Mouse (Mus musculus): Measurements from ENCODE around the gene Trpm3. TPM values are rescaled to one million over a fixed set of nuclear protein-coding genes. Genes with fewer than 3 reads are reported as not detected.

Trpm3 gene
- polyA plus RNA-seq, 1 experiment from 2014 or later: 1.2 TPM

DNA sequence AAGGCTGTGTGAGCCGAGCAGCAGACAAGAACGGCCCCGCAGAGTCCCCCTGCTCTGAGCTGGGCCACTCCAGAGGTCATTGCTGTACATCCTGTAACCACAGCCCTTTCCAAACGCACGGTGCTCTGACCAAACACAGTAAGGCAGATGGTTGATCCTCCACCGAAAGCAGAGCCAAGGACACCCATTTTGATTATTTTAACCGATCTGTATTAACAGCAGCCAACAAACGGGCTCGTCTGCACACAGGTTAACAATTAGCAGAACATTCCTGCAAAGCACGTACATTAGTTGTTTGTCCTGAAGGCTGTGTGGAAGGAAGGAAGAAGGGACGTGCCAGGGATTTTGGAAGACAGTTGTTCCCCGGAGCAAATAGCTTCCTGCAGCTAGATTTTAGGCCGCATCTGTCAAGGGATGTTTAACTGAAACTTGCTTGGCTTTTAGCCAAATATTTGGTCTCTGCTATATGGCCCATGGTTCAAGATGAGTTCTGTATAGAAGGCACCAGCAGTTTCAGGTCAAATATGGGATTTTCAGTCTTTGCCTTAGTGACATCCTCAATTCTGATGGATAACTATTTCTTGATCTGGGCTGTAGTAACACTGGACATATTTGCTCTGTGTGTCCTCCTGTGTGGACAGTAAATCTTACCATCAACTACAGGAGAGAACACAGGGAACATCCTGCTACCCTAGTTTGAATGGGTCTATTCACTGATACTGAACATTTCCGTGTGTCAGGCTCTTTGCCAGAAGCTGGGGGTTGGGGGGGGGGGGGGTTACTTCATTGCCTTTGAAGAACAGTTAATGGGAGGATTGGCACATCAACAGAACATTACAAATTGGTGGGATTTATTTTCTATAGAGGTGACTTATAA is 800.2 kb downstream of the Trpm3 start:
- ATAC-seq (ENCODE audit: low read depth): peak; percentile 61
- Histone ChIP-seq H3K9ac (ENCODE audit: low read length) (no peak overlapping the region), H3K4me1 (replicated peaks; ENCODE audit: control insufficient read depth, insufficient read depth, low read length) (peaks cover 8% of the 10 kb centered on the region), H3K4me3 (ENCODE audit: low read length) (no peak overlapping the region), H3K9me3 (ENCODE audit: control insufficient read depth, low read length) (no peaks in the 10 kb centered on the region), H3K36me3 (ENCODE audit: control insufficient read depth, insufficient read depth, low read length) (no peaks in the 10 kb centered on the region), H3K4me2 (ENCODE audit: low read depth, low read length) (no peak overlapping the region), H3K27ac (ENCODE audit: low read length) (peak overlapping the region; percentile 34; the same call in 1 of the 2 replicates), H3K27me3 (ENCODE audit: control insufficient read depth, insufficient read depth, low read depth, low read length) (no peaks in the 10 kb centered on the region)
- WGBS: 24% methylated on average over 14 of the region's 14 CpGs

GRCm38 (mm10) chr19:22939836-22940235 is 801.0 kb downstream of the Trpm3 start:
- Histone ChIP-seq H3K9ac (ENCODE audit: low read length) (no peak overlapping the region), H3K4me1 (replicated peaks; ENCODE audit: control insufficient read depth, insufficient read depth, low read length) (peaks cover 8% of the 10 kb centered on the region), H3K4me3 (ENCODE audit: low read length) (no peak overlapping the region), H3K27me3 (ENCODE audit: control insufficient read depth, insufficient read depth, low read depth, low read length) (no peaks in the 10 kb centered on the region), H3K36me3 (ENCODE audit: control insufficient read depth, insufficient read depth, low read length) (no peaks in the 10 kb centered on the region), H3K4me2 (ENCODE audit: low read depth, low read length) (no peak overlapping the region), H3K9me3 (ENCODE audit: control insufficient read depth, low read length) (no peaks in the 10 kb centered on the region), H3K27ac (ENCODE audit: low read length) (no peak overlapping the region)
- 54% methylated on average over 5 of the region's 5 CpGs for WGBS
- ATAC-seq (ENCODE audit: low read depth): no peak

DNA sequence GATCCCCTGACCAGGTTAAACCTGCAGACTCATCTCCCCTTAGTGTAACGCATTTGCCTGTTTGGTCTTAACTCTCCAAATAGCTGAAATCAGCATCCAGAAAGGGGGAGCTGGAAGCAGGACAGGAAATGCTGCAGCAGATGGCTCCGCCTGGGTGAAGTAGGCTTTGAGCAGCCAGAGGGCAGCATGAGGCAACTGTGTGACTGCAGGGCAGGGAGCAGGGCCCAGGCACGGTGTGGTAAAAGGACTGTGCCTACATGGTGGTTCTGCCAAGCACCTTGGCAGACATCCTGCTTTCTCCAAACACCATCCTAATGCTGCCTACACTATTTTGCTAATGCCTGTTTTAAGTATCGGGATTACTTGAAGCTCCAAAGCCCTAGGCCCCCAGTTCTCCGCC is 801.6 kb downstream of the Trpm3 start:
- H3K4me3 ChIP-seq (ENCODE audit: low read length): no peak overlapping the region
- 35% methylated on average over 5 of the region's 5 CpGs for WGBS
- H3K27ac ChIP-seq (ENCODE audit: low read length): no peak overlapping the region
- H3K36me3 ChIP-seq (ENCODE audit: control insufficient read depth, insufficient read depth, low read length): no peaks in the 10 kb centered on the region
- no peak overlapping the region for H3K4me2 ChIP-seq (ENCODE audit: low read depth, low read length)
- ATAC-seq (ENCODE audit: low read depth): peak; percentile 84; the same call in 1 of the 2 replicates
- no peak overlapping the region for H3K9ac ChIP-seq (ENCODE audit: low read length)
- H3K9me3 ChIP-seq (ENCODE audit: control insufficient read depth, low read length): no peaks in the 10 kb centered on the region
- peaks cover 8% of the 10 kb centered on the region for H3K4me1 ChIP-seq (replicated peaks; ENCODE audit: control insufficient read depth, insufficient read depth, low read length)
- no peaks in the 10 kb centered on the region for H3K27me3 ChIP-seq (ENCODE audit: control insufficient read depth, insufficient read depth, low read depth, low read length)

- H3K4me2 ChIP-seq (ENCODE audit: low read depth, low read length): no peak overlapping the region
- peaks cover 8% of the 10 kb centered on the region for H3K4me1 ChIP-seq (replicated peaks; ENCODE audit: control insufficient read depth, insufficient read depth, low read length)
- no peak overlapping the region for H3K9ac ChIP-seq (ENCODE audit: low read length)
- H3K36me3 ChIP-seq (ENCODE audit: control insufficient read depth, insufficient read depth, low read length): no peaks in the 10 kb centered on the region
- ATAC-seq (ENCODE audit: low read depth): no peak
- WGBS: 80% methylated on average over 9 of the region's 9 CpGs
- H3K27me3 ChIP-seq (ENCODE audit: control insufficient read depth, insufficient read depth, low read depth, low read length): no peaks in the 10 kb centered on the region
- H3K27ac ChIP-seq (ENCODE audit: low read length): no peak overlapping the region
- H3K4me3 ChIP-seq (ENCODE audit: low read length): no peak overlapping the region
- H3K9me3 ChIP-seq (ENCODE audit: control insufficient read depth, low read length): no peaks in the 10 kb centered on the region
Observed at GRCm38 (mm10) chr19:22940956-22941355, 802.1 kb downstream of the Trpm3 start.

DNA sequence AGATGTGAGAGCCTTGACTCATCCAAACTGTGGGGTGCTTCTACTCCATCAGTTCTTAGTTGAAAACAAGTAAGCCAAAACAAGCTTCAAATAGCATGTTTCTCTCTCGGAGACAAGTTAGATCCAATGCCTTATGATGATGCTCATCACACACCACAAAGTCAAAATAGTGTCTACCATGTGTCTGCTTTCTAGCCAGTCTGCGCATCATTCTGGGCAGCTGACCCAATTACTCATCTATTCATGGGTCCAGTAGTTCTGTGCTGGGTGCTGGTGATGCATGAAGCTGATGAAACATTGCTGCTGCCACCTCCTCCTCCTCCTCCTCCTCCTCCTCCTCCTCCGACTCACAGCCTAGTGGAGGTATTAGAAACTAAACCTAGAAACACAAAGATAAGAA is 813.6 kb downstream of the Trpm3 start:
- Histone ChIP-seq H3K9ac (ENCODE audit: low read length) (no peak overlapping the region), H3K36me3 (ENCODE audit: control insufficient read depth, insufficient read depth, low read length) (no peaks in the 10 kb centered on the region), H3K9me3 (ENCODE audit: control insufficient read depth, low read length) (no peaks in the 10 kb centered on the region), H3K27me3 (ENCODE audit: control insufficient read depth, insufficient read depth, low read depth, low read length) (no peaks in the 10 kb centered on the region), H3K4me2 (ENCODE audit: low read depth, low read length) (no peak overlapping the region), H3K4me1 (replicated peaks; ENCODE audit: control insufficient read depth, insufficient read depth, low read length) (no peaks in the 10 kb centered on the region), H3K27ac (ENCODE audit: low read length) (no peak overlapping the region), H3K4me3 (ENCODE audit: low read length) (no peak overlapping the region)
- ATAC-seq (ENCODE audit: low read depth): no peak
- WGBS: 80% methylated on average over 3 of the region's 3 CpGs

GRCm38 (mm10) chr19:22953191-22953590 is 814.3 kb downstream of the Trpm3 start:
- Histone ChIP-seq H3K4me1 (replicated peaks; ENCODE audit: control insufficient read depth, insufficient read depth, low read length) (no peaks in the 10 kb centered on the region), H3K4me3 (ENCODE audit: low read length) (no peak overlapping the region), H3K27ac (ENCODE audit: low read length) (no peak overlapping the region), H3K4me2 (ENCODE audit: low read depth, low read length) (no peak overlapping the region), H3K9ac (ENCODE audit: low read length) (no peak overlapping the region), H3K27me3 (ENCODE audit: control insufficient read depth, insufficient read depth, low read depth, low read length) (no peaks in the 10 kb centered on the region), H3K36me3 (ENCODE audit: control insufficient read depth, insufficient read depth, low read length) (no peaks in the 10 kb centered on the region), H3K9me3 (ENCODE audit: control insufficient read depth, low read length) (no peaks in the 10 kb centered on the region)
- 79% methylated on average over 4 of the region's 4 CpGs for WGBS
- ATAC-seq (ENCODE audit: low read depth): no peak

DNA sequence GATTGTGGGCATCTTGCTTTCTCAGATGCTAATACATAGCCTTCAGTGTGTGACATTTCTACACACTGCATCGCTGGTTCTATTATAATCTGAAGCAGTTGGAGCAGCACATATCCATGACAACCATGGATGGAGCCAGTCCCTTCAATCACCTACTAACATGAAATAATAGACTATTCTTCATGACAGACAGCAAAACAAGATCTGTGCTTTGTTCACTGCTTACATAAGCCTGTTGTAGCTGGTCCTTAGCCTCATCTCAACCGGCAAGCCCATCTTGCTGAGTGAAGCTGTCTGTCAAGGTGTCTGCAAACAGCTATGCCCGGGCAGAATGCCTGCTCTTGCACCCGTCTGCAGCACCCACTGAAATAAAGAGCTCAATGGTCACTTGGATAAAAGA is 819.6 kb downstream of the Trpm3 start:
- H3K27me3 ChIP-seq (ENCODE audit: control insufficient read depth, insufficient read depth, low read depth, low read length): no peaks in the 10 kb centered on the region
- 58% methylated on average over 4 of the region's 4 CpGs for WGBS
- H3K9me3 ChIP-seq (ENCODE audit: control insufficient read depth, low read length): no peaks in the 10 kb centered on the region
- H3K4me3 ChIP-seq (ENCODE audit: low read length): no peak overlapping the region
- no peaks in the 10 kb centered on the region for H3K4me1 ChIP-seq (replicated peaks; ENCODE audit: control insufficient read depth, insufficient read depth, low read length)
- H3K4me2 ChIP-seq (ENCODE audit: low read depth, low read length): no peak overlapping the region
- no peak overlapping the region for H3K9ac ChIP-seq (ENCODE audit: low read length)
- H3K36me3 ChIP-seq (ENCODE audit: control insufficient read depth, insufficient read depth, low read length): no peaks in the 10 kb centered on the region
- no peak overlapping the region for H3K27ac ChIP-seq (ENCODE audit: low read length)
- no peak for ATAC-seq (ENCODE audit: low read depth)

- H3K4me1 ChIP-seq (replicated peaks; ENCODE audit: control insufficient read depth, insufficient read depth, low read length): no peaks in the 10 kb centered on the region
- H3K27ac ChIP-seq (ENCODE audit: low read length): no peak overlapping the region
- H3K4me2 ChIP-seq (ENCODE audit: low read depth, low read length): no peak overlapping the region
- WGBS: 71% methylated on average over 14 of the region's 14 CpGs
- H3K27me3 ChIP-seq (ENCODE audit: control insufficient read depth, insufficient read depth, low read depth, low read length): no peaks in the 10 kb centered on the region
- H3K9me3 ChIP-seq (ENCODE audit: control insufficient read depth, low read length): no peaks in the 10 kb centered on the region
- H3K36me3 ChIP-seq (ENCODE audit: control insufficient read depth, insufficient read depth, low read length): no peaks in the 10 kb centered on the region
- no peak for ATAC-seq (ENCODE audit: low read depth)
- H3K4me3 ChIP-seq (ENCODE audit: low read length): no peak overlapping the region
- H3K9ac ChIP-seq (ENCODE audit: low read length): no peak overlapping the region
Observed at GRCm38 (mm10) chr19:22960450-22961265, 821.8 kb downstream of the Trpm3 start.

GRCm38 (mm10) chr19:22962001-22962708 is 823.3 kb downstream of the Trpm3 start:
- no peak for ATAC-seq (ENCODE audit: low read depth)
- H3K36me3 ChIP-seq (ENCODE audit: control insufficient read depth, insufficient read depth, low read length): no peaks in the 10 kb centered on the region
- H3K27ac ChIP-seq (ENCODE audit: low read length): no peak overlapping the region
- no peaks in the 10 kb centered on the region for H3K4me1 ChIP-seq (replicated peaks; ENCODE audit: control insufficient read depth, insufficient read depth, low read length)
- no peaks in the 10 kb centered on the region for H3K27me3 ChIP-seq (ENCODE audit: control insufficient read depth, insufficient read depth, low read depth, low read length)
- 65% methylated on average over 12 of the region's 12 CpGs for WGBS
- H3K4me2 ChIP-seq (ENCODE audit: low read depth, low read length): no peak overlapping the region
- no peaks in the 10 kb centered on the region for H3K9me3 ChIP-seq (ENCODE audit: control insufficient read depth, low read length)
- no peak overlapping the region for H3K4me3 ChIP-seq (ENCODE audit: low read length)
- no peak overlapping the region for H3K9ac ChIP-seq (ENCODE audit: low read length)

Measured in lung, embryonic 16.5 days (tissue).